In genomic region chr1:90566664-90567440, GRCm38 (mm10) we compare ENCODE assay signal across 9 mouse cellular contexts. TPM values are rescaled to one million over a fixed set of nuclear protein-coding genes. Genes with fewer than 3 reads are reported as not detected.
A peak's percentile ranks its signal among the peaks of the same experiment; 100 is the strongest.
DNase-seq lines count a peak whose midpoint lies in the region; ATAC-seq and TF ChIP-seq lines count a peak whose summit lies in the region.
"Had no signal": no experiment of that assay in that cellular context is flagged by ENCODE, and none has a peak within 500 bp of the region (broad histone marks: within the 10 kb centered on the region; RNA-seq: fewer than 3 reads in every experiment).

No protein-coding gene starts in this region.

- no peak overlapping the region for H3K9ac ChIP-seq in forebrain, embryonic 16.5 days (replicated peaks; ENCODE audit: low read depth, low read length)

- no peak overlapping the region for H3K27ac ChIP-seq in forebrain, embryonic 16.5 days (ENCODE audit: low read length)

- CTCF ChIA-PET in Patski (lab: Charles Lee), result interaction anchor here (1.1 kb wide), 1 partner anchor 46 kb away, joined by 3 read pairs; no protein-coding TSS in a partner anchor

- H3K4me3 ChIP-seq in forebrain, embryonic 16.5 days (replicated peaks; ENCODE audit: low read length), result no peak overlapping the region
- H3K4me3 ChIP-seq: megakaryocyte, embryonic 14.5 days had no signal

- 31% methylated on average over 15 of the region's 15 CpGs for WGBS in forebrain, embryonic 16.5 days

- H3K4me1 ChIP-seq in forebrain, embryonic 16.5 days (replicated peaks; ENCODE audit: control insufficient read depth, insufficient read depth, low read length), result peaks cover 3% of the 10 kb centered on the region; the same call in 1 of the 2 replicates
- H3K4me1 ChIP-seq: megakaryocyte, embryonic 14.5 days had no signal

- POLR2A ChIA-PET in Patski (lab: Charles Lee), result interaction anchor here (0.6 kb wide), 1 partner anchor 89 kb away, joined by 3 read pairs; no protein-coding TSS in a partner anchor

- H3K9me3 ChIP-seq in forebrain, embryonic 16.5 days (ENCODE audit: control insufficient read depth, low read length), result no peaks in the 10 kb centered on the region; the same call in 1 of the 2 replicates

- no peaks in the 10 kb centered on the region for H3K36me3 ChIP-seq in forebrain, embryonic 16.5 days (ENCODE audit: control insufficient read depth, insufficient read depth)

- in situ Hi-C loops in Patski (cut with MboI; ENCODE audit: low pct_unique_long_range_greater_than_20kb), result loop anchor here (5.0 kb wide), 1 partner anchor 335 kb away; no protein-coding TSS in a partner anchor

- peak; percentile 48 for DNase-seq in gastrocnemius, postnatal 25 days
- no peak for DNase-seq in gastrocnemius, postnatal 4 days (ENCODE audit: low spot score in 2 of 2)
- DNase-seq in Patski (ENCODE audit: low read depth, low spot score), result peak; percentile 96
- DNase-seq in kidney, postnatal 14 days, result peak; percentile 51
- no peak for DNase-seq in spleen, postnatal 36 days (ENCODE audit: low spot score in 2 of 2)
- DNase-seq in right cerebral cortex, adult 2 months (ENCODE audit: low spot score in 2 of 2), result no peak

- TF ChIP-seq CTCF in Patski (IDR thresholded peaks at IDR 0.05), result no peak

- no peaks in the 10 kb centered on the region for H3K27me3 ChIP-seq in Patski
- H3K27me3 ChIP-seq in forebrain, embryonic 16.5 days (replicated peaks; ENCODE audit: control insufficient read depth, insufficient read depth, low read length), result no peaks in the 10 kb centered on the region
- H3K27me3 ChIP-seq: megakaryocyte, embryonic 14.5 days had no signal

- H3K4me2 ChIP-seq in forebrain, embryonic 16.5 days (ENCODE audit: low read length), result no peak overlapping the region

- peak; percentile 78 for ATAC-seq in Patski
- ATAC-seq in forebrain, embryonic 16.5 days, result 0 out of 2 replicates have a peak, but pooled peaks have one; percentile 62
- ATAC-seq in CD4-positive, CD25-positive, alpha-beta regulatory T cell, adult 4 months, result no peak

RNA-seq across cellular contexts. Expression of gene Cops8, which starts 35.9 kb away (rescaled TPM):
- 10 to 100 TPM; 71.8 to 75.5 TPM for total RNA-seq in gastrocnemius, postnatal 25 days (2021)
- total RNA-seq in gastrocnemius, postnatal 4 days (2021), result 10 to 100 TPM; 70.2 to 80.1 TPM
- 134 TPM for polyA plus RNA-seq in Patski (2021)
- 191 and 199 TPM in 2 replicates for polyA plus RNA-seq in forebrain, embryonic 16.5 days (2015; fragmentation: Nextera tagmentation; extraction: Ambion mirVana)
- 100 to 1,000 TPM; 149 to 150 TPM for polyA plus RNA-seq in CD4-positive, CD25-positive, alpha-beta regulatory T cell, adult 4 months (2017; shearing (Covaris generic))

Comparison
In these comparisons a context has a peak if more than half of its experiments do, and no peak if none do; other contexts are left out.
1. DNase-seq: peak in gastrocnemius, postnatal 25 days (single experiment), Patski (single experiment) and kidney, postnatal 14 days (single experiment); none in gastrocnemius, postnatal 4 days (0 of 2), spleen, postnatal 36 days (0 of 2) and right cerebral cortex, adult 2 months (0 of 2).